Mouse (Mus musculus): ENCODE results near the gene Zdhhc16.
A peak's percentile ranks its signal among the peaks of the same experiment; 100 is the strongest.

Zdhhc16 gene

DNA sequence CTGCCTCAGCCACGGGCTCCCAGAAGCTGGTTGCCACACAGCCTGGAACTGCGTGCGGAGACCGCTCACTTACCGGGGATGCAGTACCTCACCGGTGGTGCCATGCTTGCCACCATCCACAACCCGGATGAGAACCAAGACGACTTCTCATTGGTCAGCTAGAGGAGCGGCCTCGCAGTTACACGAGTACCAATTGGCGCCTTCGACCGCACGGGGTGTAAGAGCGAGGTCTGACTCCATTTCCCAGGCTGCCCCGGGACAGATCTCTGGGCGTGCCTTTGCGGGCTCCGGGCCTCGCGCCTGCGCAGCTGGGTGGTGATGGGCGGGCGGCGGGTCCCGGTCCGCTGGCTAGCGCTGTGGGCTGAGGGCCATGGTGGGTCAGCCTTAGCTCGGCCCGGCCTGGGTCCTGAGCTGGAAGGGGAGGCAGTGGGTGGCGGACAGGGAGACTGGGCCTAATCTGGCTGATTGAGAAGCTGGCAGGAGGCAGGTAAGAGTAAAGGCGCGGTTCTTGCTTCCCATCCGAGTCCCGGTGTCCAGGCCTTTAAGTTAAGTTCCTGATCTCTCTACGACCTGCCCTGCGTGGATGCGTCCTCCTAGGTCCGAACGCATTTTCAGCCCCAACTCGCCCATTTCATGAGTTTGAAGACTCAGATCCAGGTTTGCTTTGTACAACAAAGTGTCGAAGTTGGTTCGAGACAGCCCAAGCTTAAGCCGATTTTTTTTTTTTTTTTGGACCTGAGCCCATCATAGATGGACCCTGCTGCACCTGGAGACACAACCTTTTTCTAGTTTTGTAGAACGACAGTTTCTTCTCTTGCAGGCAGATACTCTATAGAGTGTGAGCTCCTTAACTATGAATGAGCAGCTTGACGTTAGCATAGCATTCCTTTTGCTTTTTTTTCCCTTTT is at the start of gene Zdhhc16, which contains the start of gene Exosc1:
Gene Zdhhc16, plus strand, starts transcription at position 302 of the 908 bp plus-strand sequence.
Gene Exosc1, minus strand, starts transcription at position 245 of the 908 bp plus-strand sequence.
- peak; percentile 98 for DNase-seq (ENCODE audit: low read depth, low spot score)

DNA sequence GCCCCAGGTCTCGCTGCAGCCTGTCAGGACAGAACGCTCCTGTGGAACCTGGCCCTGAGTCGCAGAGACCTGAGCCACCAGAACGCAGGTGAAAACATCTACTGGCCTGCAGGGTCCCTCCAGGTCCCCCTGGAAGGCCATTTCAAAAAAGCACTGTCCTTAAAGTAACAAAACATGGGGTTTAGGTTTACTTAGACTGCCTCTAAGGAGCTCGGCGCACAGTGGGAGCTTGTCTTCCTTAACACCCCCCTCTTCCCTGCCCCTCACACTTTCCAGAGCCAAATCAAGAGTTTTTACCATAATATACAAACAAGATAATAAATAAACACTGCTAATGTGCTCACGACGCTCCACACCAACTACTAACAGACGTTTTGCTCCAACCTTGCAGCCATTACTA is 49.4 kb upstream of the Zdhhc16 start:
- DNase-seq (ENCODE audit: low read depth, low spot score), result no peak

DNA sequence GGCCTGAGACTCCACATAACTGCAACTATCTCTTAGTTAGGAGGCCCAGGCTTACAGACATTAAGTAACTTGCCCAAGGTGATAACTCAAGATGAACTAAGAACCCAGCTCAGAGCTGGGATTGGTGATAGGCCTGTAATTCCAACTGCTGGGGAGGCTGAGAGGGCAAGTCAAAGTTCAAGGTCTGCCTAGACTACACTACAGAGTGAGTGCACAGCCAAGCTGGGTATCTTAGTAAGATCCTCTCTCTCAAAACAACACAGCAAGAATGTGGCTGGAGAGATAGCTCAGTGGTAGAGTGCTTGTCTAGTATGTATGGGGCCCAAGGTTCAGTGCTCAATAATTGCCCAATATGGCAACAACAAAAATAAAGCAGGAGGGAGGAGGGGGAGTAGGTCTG is 45.1 kb upstream of the Zdhhc16 start:
- DNase-seq (ENCODE audit: low read depth, low spot score), result no peak

DNA sequence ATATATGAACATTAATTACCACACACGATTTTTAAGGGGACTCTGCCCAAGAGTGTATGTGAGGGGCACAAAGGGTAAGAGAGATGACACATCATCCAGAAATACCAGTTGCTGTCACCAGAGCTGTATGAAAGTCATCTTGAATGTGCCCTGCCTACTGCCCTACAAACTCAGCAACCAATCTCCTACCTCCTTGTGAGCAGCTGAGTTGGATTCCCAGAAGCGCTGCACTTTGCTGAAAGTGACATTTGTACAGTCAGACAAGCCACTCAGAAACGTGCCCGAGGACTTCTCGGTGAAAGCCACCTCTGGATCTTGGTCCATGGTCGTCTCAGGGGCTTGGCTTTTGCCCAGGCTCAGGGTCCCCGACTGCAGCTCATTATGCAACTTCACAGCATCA is 38.3 kb upstream of the Zdhhc16 start:
- DNase-seq (ENCODE audit: low read depth, low spot score), result no peak

DNA sequence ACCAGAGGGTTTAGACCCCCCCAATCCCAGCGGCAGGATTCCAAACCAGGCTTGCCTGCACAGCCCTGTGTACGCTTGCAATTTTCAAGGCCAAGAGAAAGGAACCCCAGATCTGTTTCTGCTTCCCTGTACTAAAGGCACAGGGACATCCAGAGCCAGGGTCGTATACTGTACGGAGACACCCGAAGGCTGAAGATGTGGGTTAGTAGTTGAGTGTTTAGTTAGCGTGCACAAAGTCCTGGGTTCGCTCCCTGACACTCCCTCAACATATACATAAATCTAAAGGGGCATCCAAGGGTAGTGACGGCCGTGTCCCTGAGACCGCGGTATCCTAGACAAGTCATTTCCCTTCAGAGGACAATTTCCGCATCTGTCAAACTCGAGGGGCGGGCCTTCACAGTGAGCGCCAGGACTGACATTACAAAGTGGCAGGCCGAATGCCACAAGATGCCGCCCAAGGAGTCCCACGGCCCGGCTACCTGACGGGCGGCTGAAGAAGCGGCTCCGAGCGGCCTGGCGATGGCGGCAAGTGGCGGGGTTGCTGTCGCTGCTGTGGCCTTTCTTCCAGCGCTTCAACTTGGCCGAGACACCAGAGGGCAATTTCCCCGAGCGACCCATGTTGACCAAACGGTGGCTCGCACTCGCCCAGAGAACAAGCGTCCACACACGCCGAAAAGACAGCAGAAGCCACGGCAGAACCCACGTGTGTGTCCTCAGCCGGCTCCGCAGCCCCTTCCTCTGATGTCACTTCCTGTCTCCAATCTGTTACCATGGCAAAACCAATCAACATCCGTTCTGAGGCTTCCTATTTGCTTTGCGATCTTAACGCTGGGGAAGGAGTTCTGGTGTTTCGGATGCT is 37.6 kb upstream of the Zdhhc16 start, which contains the start of gene Rrp12:
Gene Rrp12, minus strand, starts transcription at position 714 of the 859 bp plus-strand sequence.
- peak; percentile 91 for DNase-seq (ENCODE audit: low read depth, low spot score)

DNA sequence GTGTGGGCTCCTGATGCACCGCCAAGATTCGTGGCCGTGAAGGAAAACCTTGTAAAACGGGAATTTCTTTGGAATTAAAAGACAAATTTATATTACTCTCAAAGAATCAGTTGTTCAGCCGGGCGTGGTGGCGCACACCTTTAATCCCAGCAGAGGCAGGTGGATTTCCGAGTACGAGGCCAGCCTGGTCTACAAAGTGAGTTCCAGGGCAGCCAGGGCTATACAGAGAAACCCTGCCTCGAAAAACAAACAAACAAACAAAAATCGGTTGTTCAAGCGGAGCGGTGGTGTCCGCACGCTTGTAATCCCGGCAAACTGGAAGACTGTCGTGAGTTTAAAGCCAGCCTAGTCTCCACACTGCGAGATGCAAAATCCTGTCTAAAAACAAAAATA is 37.0 kb upstream of the Zdhhc16 start:
- DNase-seq (ENCODE audit: low read depth, low spot score), result no peak

DNA sequence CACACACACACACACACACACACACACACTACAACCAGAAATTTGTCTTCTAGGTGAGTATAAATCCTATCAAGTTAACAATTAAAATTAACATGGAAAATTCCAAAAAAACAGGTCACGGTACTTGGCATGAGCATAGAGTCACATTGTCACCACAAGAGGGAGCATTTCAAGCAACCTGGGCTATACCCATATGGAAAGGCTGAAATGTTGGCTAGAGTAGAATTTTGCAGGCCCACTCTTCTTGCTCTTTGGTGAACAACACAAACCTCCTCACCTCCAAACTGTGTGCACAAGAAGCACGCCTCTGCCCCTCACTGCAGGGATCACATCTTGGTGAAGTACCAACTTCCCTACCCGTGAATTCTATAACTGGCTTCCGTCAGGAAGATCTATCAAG is 34.4 kb upstream of the Zdhhc16 start:
- peak; percentile 61 for DNase-seq (ENCODE audit: low read depth, low spot score)

DNA sequence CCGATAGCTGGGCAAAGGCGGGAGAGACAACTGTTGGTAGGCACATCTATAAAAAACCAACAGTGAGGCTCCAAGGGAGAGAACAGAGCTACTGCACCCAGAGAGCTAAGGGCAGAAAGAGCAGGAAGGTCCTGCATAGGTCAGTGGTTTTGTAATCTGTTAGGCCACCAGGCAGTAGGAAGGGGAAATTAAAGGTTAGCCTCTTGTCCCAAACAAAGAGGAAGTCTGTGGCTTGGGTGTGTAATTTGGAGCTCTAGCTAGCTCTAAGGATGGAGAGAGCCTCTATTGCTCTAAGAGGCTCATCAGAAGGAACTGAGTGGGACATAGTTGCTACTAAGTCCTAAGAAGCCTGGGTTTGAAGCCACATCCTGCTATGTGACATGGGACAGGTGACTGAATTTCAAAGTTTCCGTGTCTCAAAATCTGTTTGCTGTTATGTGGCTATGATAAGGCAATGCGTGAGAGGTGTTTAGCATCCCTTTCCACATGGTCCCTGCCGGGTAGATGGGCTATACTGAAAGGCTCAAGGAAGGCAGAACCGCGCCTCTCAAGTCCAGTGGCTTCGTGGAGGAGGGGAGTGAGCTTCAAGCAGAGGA is 32.7 kb upstream of the Zdhhc16 start:
- DNase-seq (ENCODE audit: low read depth, low spot score), result no peak

DNA sequence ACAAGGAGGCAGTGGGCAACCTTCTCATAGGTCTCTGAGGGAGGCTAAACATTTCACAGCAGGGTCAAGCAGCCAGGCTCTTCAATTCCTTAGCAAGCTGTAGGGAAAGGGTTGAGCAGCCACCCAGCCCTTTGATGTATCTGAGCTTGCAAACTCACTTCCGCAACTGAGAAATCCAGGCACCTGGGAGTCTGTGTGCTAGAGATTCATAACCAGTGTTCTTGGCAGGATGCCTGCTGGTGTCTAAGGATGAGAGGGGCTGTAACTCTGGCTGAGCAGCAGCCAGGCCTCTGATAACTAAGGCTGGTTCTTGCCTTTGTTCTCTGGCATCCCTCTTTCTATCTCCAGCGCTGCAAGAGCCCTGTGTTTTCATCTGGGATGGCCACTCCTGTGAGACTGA is 31.6 kb upstream of the Zdhhc16 start:
- DNase-seq (ENCODE audit: low read depth, low spot score), result no peak

DNA sequence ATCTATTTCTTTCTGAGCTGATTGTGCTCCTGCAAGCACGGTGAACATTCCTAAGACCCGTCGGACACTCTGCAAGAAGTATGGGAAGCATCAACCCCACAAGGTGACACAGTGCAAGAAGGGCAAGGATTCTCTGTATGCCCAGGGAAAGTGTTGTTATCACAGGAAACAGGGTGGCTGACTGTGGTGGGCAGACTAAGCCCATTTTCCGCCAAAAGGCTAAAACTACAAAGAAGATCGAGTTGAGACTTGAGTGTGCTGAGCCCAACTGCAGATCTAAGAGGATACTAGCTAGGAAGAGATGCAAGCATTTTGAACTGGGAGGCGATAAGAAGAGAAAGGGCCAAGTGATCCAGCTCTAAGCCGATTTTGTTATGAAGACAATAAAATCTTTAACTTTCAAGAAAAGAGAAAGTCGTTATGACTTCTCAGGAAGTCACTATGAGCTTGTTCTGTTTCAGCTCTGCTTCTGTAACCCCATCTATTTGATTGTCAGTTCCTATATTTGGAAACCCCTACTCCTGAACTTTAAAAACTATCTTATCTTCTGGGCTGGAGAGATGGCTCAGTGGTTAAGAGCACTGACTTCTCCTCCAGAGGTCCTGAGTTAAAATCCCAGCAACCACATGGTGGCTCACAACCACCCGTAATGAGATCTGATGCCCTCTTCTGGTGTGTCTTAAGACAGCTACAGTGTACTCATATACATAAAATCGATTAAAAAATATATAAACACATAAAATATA is 30.3 kb upstream of the Zdhhc16 start:
- DNase-seq (ENCODE audit: low read depth, low spot score), result no peak

DNA sequence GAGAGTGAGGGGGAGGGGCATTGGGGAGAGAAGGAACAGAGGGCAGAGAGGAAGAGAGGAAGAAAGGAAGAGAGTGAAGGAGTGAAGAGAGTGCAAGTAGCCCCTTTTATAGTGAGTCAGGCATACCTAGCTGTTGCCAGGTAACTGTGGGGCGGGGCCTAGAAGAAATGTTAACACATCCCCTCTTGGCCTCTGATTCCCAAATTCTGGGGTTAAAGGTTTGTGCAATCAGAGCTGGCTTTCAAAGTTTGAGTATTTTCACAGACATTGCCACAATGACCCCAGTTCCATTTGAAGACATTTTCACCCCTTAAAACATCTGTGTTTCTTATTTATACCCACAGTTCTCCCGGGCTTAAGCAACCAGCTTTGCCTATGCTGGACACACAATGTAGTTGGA is 28.0 kb upstream of the Zdhhc16 start:
- DNase-seq (ENCODE audit: low read depth, low spot score), result no peak

DNA sequence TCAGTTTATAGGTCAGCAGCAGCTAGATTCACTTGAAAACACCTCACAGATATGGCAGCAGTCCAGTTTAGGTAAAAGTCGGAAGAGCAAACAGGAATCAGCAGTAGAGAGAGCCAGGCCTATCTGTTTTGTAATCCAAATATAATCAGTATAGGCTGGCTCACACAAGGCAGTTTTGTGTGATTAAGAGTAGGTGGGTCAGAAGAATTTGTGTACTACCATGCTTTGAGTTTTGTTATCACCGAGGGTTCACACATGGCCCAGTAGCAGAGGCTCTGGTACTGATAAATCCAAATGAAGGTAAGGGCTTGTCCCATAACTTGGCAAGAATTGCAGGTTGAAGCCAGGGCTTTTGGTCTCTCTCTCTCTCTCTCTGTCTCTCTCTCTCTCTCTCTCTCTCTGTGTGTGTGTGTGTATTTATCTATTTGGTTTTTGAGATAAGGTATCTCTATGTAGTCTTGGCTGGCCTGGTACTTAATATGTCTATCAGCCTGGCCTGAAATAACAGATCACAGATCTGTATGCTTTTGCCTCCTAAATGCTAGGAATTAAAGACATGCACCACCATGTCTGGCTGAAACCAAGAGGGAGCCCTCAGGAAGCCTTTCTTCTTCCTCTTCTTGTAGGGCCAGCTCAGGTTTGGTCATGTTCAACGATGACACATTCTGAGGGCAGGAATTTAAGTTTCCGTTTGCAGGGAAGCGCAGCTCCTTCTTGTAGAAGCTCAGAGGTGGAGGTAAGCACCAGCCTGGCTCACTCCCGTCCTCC is 26.8 kb upstream of the Zdhhc16 start:
- no peak for DNase-seq (ENCODE audit: low read depth, low spot score)

DNA sequence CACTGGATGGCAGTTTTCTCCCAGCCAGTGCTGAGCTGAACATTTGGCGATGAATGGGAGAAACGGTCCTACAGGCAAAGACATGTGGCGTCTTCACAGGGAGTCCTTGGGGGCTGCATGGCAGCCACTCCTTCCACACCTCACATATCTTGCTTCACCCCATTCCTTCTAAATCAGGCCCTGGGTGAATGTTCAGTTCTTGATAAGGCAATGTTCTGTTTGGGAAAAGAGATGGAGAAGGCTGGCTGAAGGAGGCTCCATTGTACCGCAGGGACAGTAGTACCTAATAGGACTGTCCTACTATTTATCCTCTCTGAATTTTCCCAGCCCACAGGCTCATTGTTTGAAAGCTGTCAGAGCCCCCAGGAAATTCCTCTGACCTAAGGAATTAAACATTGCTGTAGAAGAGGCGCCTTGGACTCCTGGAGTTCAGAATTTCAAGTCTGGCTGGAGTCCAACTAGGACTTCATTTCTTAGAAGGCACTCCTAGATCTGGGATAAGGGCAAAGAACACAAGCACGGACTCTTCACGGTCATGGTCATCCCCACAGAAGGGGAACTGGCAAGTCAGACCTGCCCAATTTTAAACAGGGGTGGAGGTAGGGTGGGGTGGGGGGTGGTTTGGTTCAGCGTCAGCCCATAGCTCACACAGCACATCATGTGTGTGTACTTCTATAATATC is 26.1 kb upstream of the Zdhhc16 start:
- DNase-seq (ENCODE audit: low read depth, low spot score), result no peak

DNA sequence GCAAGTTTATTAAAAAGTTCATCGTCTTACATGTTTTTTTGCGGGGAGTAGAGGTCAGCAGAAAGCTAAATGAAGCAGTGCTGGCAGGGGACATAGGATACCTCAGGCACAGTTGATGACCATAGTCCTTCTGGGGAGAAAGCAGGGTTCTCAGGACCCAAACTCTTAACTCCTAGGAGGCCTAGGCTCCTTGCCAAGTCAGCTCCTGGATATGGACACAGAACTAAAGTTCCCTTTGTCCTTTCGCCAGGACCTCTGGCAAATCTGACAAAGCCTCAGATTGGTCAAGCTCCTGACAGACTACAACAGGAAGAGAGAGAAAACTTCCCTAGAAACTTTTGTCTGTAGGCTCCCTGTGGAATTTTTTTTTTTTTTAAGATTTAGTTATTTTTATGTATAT is 24.5 kb upstream of the Zdhhc16 start:
- DNase-seq (ENCODE audit: low read depth, low spot score), result no peak

DNA sequence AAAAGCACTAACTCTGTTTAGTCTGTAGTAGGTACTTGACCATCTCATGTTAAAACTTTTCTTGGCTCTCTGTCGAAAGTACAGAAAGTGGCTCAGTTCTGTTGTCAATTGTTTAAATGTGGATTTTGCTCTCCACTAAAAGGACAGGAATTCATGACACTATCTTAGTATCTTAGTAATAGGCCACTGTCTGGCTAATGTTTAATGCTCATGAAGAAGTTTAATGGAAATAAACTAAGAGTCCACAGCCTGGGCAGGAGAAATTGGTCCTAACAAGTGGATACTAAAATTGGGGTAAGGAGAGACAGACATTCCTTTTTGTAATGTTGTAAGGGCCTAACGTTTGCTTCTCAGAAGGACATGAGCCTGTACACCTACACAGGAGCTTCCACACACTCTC is 22.9 kb upstream of the Zdhhc16 start:
- no peak for DNase-seq (ENCODE audit: low read depth, low spot score)

DNA sequence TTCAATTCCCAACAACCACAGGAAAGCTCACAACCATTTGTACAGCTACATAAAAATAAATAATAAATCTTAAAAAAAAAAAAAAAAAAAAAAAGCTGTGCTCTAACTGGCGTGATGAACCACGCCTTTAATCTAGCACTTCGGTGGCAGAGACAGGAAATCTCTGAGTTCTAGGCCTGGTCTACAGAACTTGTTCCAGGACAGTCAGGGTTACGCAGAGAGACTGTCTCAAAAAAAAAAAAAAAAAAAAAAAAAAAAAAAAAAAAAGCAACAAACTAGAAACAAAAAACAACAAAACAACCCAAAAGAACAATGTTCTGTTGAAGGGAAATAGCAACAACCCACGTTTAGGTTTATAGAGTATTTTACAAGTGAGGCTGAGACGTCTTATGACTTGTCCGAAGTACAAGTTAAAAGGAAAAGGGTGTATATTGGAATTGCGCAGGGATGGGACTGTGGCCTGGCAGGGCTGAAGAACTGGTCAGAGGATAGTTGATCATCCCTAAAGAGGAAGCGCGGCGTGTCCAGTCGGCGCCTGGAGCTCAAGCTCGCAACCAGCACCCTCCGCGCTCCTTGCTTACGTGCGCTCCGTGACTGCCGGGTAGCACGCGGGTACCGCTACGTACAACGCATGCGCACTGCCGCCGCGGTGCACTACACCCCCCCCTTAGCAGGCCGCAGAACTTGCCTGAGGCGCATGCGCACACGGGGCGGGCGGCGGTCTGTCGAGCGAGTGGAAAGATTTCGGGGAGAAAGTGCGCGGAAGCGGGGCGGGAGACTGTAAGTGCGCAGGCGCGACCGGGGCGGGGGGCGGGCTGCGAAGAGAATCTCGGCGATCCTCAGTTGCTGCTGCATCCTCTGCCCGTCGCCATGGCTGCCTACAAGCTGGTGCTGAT is 21.9 kb upstream of the Zdhhc16 start, which contains the start of gene Pgam1:
Gene Pgam1, plus strand, starts transcription at position 746 of the 896 bp plus-strand sequence.
- DNase-seq (ENCODE audit: low read depth, low spot score), result peak; percentile 99

DNA sequence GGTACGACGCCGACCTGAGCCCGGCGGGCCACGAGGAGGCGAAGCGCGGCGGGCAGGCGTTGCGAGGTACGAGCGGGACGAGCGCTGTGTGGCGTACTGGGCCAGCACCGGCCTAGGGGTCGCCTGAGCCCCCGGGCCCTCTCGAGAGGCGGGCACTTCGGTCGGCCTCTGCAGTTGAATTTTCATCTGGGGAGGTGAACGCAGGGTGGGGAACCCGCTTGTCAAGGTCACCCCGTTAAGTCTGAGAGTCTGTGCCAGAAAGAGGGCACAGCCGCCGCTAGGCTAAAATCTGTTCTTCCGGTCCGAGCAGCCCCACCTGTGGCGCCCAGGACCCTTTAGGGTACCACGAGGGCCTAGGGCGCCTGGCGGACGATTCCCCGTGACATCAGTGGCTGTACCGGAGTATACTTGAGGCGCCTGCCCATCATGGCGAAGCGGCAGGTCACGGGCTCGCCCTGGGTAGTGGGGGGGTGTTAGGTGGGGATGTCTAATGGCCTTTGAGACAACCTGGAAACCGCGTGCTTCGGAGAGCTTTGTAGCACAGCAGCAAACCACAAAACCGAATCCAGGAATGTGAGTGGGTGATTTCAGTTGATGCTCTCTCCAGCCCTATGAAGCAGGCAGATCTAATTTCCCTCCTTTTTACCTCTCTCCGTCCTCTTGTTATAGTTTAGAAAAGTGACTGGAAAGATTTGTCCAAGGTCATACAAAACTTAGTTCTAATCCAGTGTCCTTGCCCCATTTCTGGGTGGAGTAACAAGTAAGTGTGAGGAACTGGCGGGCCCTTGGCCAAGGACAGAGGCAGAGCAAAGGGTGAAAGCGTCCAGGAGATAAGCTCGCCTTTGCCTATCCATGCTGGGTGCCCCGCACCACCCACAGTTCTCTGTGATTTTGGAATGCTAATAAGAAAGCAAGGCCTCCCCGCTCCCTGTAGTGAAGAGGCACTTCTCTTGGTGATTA is 20.9 kb upstream of the Zdhhc16 start:
- DNase-seq (ENCODE audit: low read depth, low spot score), result peak; percentile 22

Data from mesoderm, embryonic 11.5 days (tissue).